Mouse (Mus musculus) CH12.LX (cell line): Measurements from ENCODE around the gene Msi2. TPM values are rescaled to one million over a fixed set of nuclear protein-coding genes. Genes with fewer than 3 reads are reported as not detected.

Experiments used
- DNase-seq: peaks from one replicate; pipeline ENCODE4 v3.0.0-alpha.2; 2013; ENCODE audit errors: extremely low read depth
- H3K27ac ChIP-seq: 2 replicates; pipeline ENCODE4 v1.5.1; 2012; ENCODE audit warnings: low read depth, mild to moderate bottlenecking, control low read depth, moderate library complexity; ENCODE audit not compliant: insufficient read depth
- H3K27me3 ChIP-seq: replicated peaks from 2 replicates; pipeline ENCODE3; 2012; ENCODE audit warnings: inconsistent platforms
- H3K36me3 ChIP-seq, 2 experiments: replicated peaks in 1 of 2; 2 replicates each; pipeline versions ENCODE3 to v1.6.1; 2012; ENCODE audit warnings: inconsistent platforms in 1 of 2, low read length in 1 of 2, mild to moderate bottlenecking in 1 of 2, mixed read lengths in 1 of 2, moderate library complexity in 1 of 2; ENCODE audit not compliant: control insufficient read depth in 1 of 2, insufficient read depth in 1 of 2
- H3K4me1 ChIP-seq, 2 experiments: 2 replicates each; pipeline ENCODE4 v1.6.1; 2012; ENCODE audit warnings: inconsistent platforms in 1 of 2, moderate library complexity in 1 of 2; ENCODE audit not compliant: insufficient read depth in 2 of 2, control insufficient read depth in 1 of 2
- H3K4me2 ChIP-seq: 2 replicates; pipeline ENCODE4 v1.6.1; 2012; ENCODE audit warnings: low read depth, mild to moderate bottlenecking, control low read depth; ENCODE audit not compliant: poor library complexity, insufficient read depth, severe bottlenecking
- H3K4me3 ChIP-seq, 3 experiments: fragments of 150-350 bp in 1 of 3; sonication (generic) in 1 of 3; replicated peaks in 1 of 3; 2 replicates each; pipeline versions ENCODE3 to v1.5.1; 2011 to 2012; ENCODE audit warnings: low read depth in 2 of 3, low read length in 2 of 3, mild to moderate bottlenecking in 2 of 3, moderate library complexity in 2 of 3, control low read depth in 1 of 3, improper control_type of control experiment in 1 of 3, inconsistent platforms in 1 of 3, mixed read lengths in 1 of 3; ENCODE audit not compliant: poor library complexity in 1 of 3
- H3K79me2 ChIP-seq: replicated peaks from 2 replicates; pipeline ENCODE4 v1.6.1; 2012; ENCODE audit warnings: mild to moderate bottlenecking, moderate library complexity; ENCODE audit not compliant: control insufficient read depth, poor library complexity, insufficient read depth, severe bottlenecking; ENCODE audit errors: extremely low read depth
- H3K9ac ChIP-seq: 2 replicates; pipeline ENCODE4 v1.6.1; 2012; ENCODE audit warnings: low read depth, mild to moderate bottlenecking, control low read depth, moderate library complexity; ENCODE audit not compliant: insufficient read depth
- H3K9me3 ChIP-seq: replicated peaks from 2 replicates; pipeline ENCODE3; 2012; ENCODE audit warnings: low read length, inconsistent platforms, mixed read lengths
- CHD1 ChIP-seq: IDR thresholded peaks from 2 replicates; pipeline ENCODE4 v1.6.1; 2012; ENCODE audit warnings: low read depth, low read length, improper control_type of control experiment, inconsistent platforms
- CHD2 ChIP-seq: IDR thresholded peaks from 2 replicates; pipeline ENCODE4 v1.6.1; 2011; ENCODE audit warnings: low read length, improper control_type of control experiment
- CTCF ChIP-seq, 2 experiments: IDR thresholded peaks in 1 of 2; conservative IDR thresholded peaks in 1 of 2; 2 replicates each; pipeline ENCODE4 v1.5.1; 2011 to 2012; ENCODE audit warnings: low read depth in 2 of 2, low read length in 2 of 2, improper control_type of control experiment in 1 of 2, inconsistent platforms in 1 of 2, mild to moderate bottlenecking in 1 of 2, moderate library complexity in 1 of 2
- EP300 ChIP-seq: IDR thresholded peaks from 2 replicates; pipeline ENCODE4 v1.6.1; 2011; ENCODE audit warnings: low read length, improper control_type of control experiment
- ETS1 ChIP-seq: conservative IDR thresholded peaks from 2 replicates; pipeline ENCODE4 v1.6.1; 2012; ENCODE audit warnings: low read depth, mild to moderate bottlenecking, inconsistent platforms, low read length, improper control_type of control experiment, moderate library complexity
- HCFC1 ChIP-seq: IDR thresholded peaks from 2 replicates; pipeline ENCODE4 v1.6.1; 2012; ENCODE audit warnings: low read depth, mild to moderate bottlenecking, inconsistent platforms, low read length, improper control_type of control experiment
- JUN ChIP-seq: IDR thresholded peaks from 2 replicates; pipeline ENCODE4 v1.6.1; 2011; ENCODE audit warnings: low read depth, mild to moderate bottlenecking, low read length, improper control_type of control experiment, moderate library complexity; ENCODE audit not compliant: insufficient read depth
- JUND ChIP-seq: conservative IDR thresholded peaks from 2 replicates; pipeline ENCODE4 v1.6.1; 2011; ENCODE audit warnings: low read depth, low read length, improper control_type of control experiment
- MAZ ChIP-seq: IDR thresholded peaks from 2 replicates; pipeline ENCODE4 v1.6.1; 2012; ENCODE audit warnings: low read depth, mild to moderate bottlenecking, inconsistent platforms, low read length, improper control_type of control experiment, moderate library complexity
- MXI1 ChIP-seq: IDR thresholded peaks from 2 replicates; pipeline ENCODE4 v1.6.1; 2011; ENCODE audit warnings: mild to moderate bottlenecking, low read depth, low read length, improper control_type of control experiment
- NELFE ChIP-seq: IDR thresholded peaks from 2 replicates; pipeline ENCODE4 v1.6.1; 2011; ENCODE audit warnings: low read depth, low read length, improper control_type of control experiment
- NRF1 ChIP-seq: IDR thresholded peaks from 2 replicates; pipeline ENCODE4 v1.6.1; 2014; ENCODE audit warnings: low read depth, mild to moderate bottlenecking, inconsistent platforms, low read length, improper control_type of control experiment, moderate library complexity
- PAX5 ChIP-seq: IDR thresholded peaks from 2 replicates; pipeline ENCODE4 v1.6.1; 2012; ENCODE audit warnings: low read length, inconsistent platforms, mixed read lengths
- POLR2A ChIP-seq: IDR thresholded peaks from 2 replicates; pipeline ENCODE4 v1.6.1; 2011; ENCODE audit warnings: low read depth, mild to moderate bottlenecking, improper control_type of control experiment, low read length
- RAD21 ChIP-seq: IDR thresholded peaks from 2 replicates; pipeline ENCODE4 v1.6.1; 2011; ENCODE audit warnings: low read depth, mild to moderate bottlenecking, low read length, improper control_type of control experiment, moderate library complexity
- RCOR1 ChIP-seq: conservative IDR thresholded peaks from 2 replicates; pipeline ENCODE4 v1.6.1; 2012; ENCODE audit warnings: low read depth, mild to moderate bottlenecking, inconsistent platforms, low read length, improper control_type of control experiment
- SIN3A ChIP-seq: IDR thresholded peaks from 2 replicates; pipeline ENCODE4 v1.6.1; 2012; ENCODE audit warnings: low read length, improper control_type of control experiment, inconsistent platforms
- SMC3 ChIP-seq: IDR thresholded peaks from 2 replicates; pipeline ENCODE4 v1.6.1; 2011; ENCODE audit warnings: low read depth, low read length, improper control_type of control experiment
- TCF12 ChIP-seq: IDR thresholded peaks from 2 replicates; pipeline ENCODE4 v1.6.1; 2014; ENCODE audit warnings: low read depth, mild to moderate bottlenecking, inconsistent platforms, low read length, improper control_type of control experiment
- UBTF ChIP-seq: IDR thresholded peaks from 2 replicates; pipeline ENCODE4 v1.6.1; 2012; ENCODE audit warnings: low read depth, mild to moderate bottlenecking, inconsistent platforms, low read length, improper control_type of control experiment, moderate library complexity
- ZKSCAN1 ChIP-seq: IDR thresholded peaks from 2 replicates; pipeline ENCODE4 v1.6.1; 2012; ENCODE audit warnings: low read depth, inconsistent platforms, low read length, improper control_type of control experiment, borderline replicate concordance
- ZMIZ1 ChIP-seq: IDR thresholded peaks from 2 replicates; pipeline ENCODE4 v1.6.1; 2012; ENCODE audit warnings: low read depth, mild to moderate bottlenecking, inconsistent platforms, low read length, improper control_type of control experiment
- dilution Hi-C: fragments of 300-500 bp; cut with MboI; formaldehyde crosslinking; loops from 2 replicates; pipeline ENCODE4 v1.14.3; 2020; ENCODE audit warnings: low sequenced_read_pairs; ENCODE audit not compliant: extremely low pct_unique_long_range_greater_than_20kb, extremely low pct_ligation_motif_present
- in situ Hi-C: fragments of 300-500 bp; cut with MboI; formaldehyde crosslinking; loops from 3 replicates; pipeline ENCODE4 v1.14.3; 2019; ENCODE audit warnings: low sequenced_read_pairs, low pct_ligation_motif_present, low pct_unique_long_range_greater_than_20kb, mixed read lengths
- polyA plus RNA-seq: library from polyadenylated mRNA; unstranded; fragments of >175 nt; gene quantifications from 2 replicates; pipeline ENCODE4 v1.2.1, GENCODE M21; 2012; ENCODE audit warnings: low read depth; ENCODE audit not compliant: insufficient read length
- total RNA-seq, 2 experiments: library from RNA; depleted of rRNA; stranded (reverse); fragments of 300-350 nt in 1 of 2; fragments of >200 nt in 1 of 2; gene quantifications; 2 replicates each; pipeline ENCODE4 v1.2.3; 2012 to 2014

The Msi2 gene
- total and polyA plus RNA-seq, 3 experiments: 40.3 to 73.1 (median 52.6) TPM

- in situ Hi-C loops: no loop called here
These were observed 229.2 kb downstream of the Msi2 start for GRCm38 (mm10) chr11:88488941-88489724.

GRCm38 (mm10) chr11:88488175-88488940 is 230.0 kb downstream of the Msi2 start:
- H3K27me3 ChIP-seq: no peaks in the 10 kb centered on the region
- dilution Hi-C loops: no loop called here

More at GRCm38 (mm10) chr11:88488941-88489724, 229.2 kb downstream of the Msi2 start:
- H3K27ac ChIP-seq: no peak overlapping the region
- H3K9me3 ChIP-seq: no peaks in the 10 kb centered on the region
- TF ChIP-seq JUN: no peak
- TF ChIP-seq RCOR1: no peak
- TF ChIP-seq CHD2: no peak
- no peak for TF ChIP-seq TCF12
- TF ChIP-seq RAD21: no peak
- no peak for TF ChIP-seq CHD1
- no peak for TF ChIP-seq POLR2A
- TF ChIP-seq JUND: no peak
- TF ChIP-seq NELFE: no peak
- H3K36me3 ChIP-seq: peaks cover 5 to 26% of the 10 kb centered on the region in 2 experiments
- dilution Hi-C loops: no loop called here
- H3K4me1 ChIP-seq: peaks cover 31 to 98% of the 10 kb centered on the region in 2 experiments
- H3K79me2 ChIP-seq: no peaks in the 10 kb centered on the region
- no peak overlapping the region for H3K9ac ChIP-seq
- no peak for DNase-seq
- no peaks in the 10 kb centered on the region for H3K27me3 ChIP-seq
- H3K4me2 ChIP-seq: no peak overlapping the region
- no peak overlapping the region for H3K4me3 ChIP-seq

More at GRCm38 (mm10) chr11:88488175-88488940, 230.0 kb downstream of the Msi2 start:
- Histone ChIP-seq H3K79me2 (no peaks in the 10 kb centered on the region), H3K36me3 (peaks cover 5 to 31% of the 10 kb centered on the region in 2 experiments), H3K27ac (no peak overlapping the region), H3K4me2 (no peak overlapping the region), H3K9ac (no peak overlapping the region), H3K4me3 (no peak overlapping the region), H3K4me1 (peaks cover 36 to 98% of the 10 kb centered on the region in 2 experiments), H3K9me3 (no peaks in the 10 kb centered on the region)
- no peak for DNase-seq
- in situ Hi-C loops: no loop called here
- TF ChIP-seq UBTF: no peak
- TF ChIP-seq ZMIZ1: no peak
- TF ChIP-seq CHD2: no peak
- no peak for TF ChIP-seq SMC3
- no peak for TF ChIP-seq CTCF (conservative IDR thresholded peaks at IDR 0.05 in 1 of 2, IDR thresholded peaks at IDR 0.05 in 1 of 2; ENCODE audit: low read depth in 2 of 2, low read length in 2 of 2)
- no peak for TF ChIP-seq MAZ
- no peak for TF ChIP-seq MXI1
- TF ChIP-seq JUN: no peak
- no peak for TF ChIP-seq HCFC1
- no peak for TF ChIP-seq NRF1
- TF ChIP-seq EP300: no peak
- no peak for TF ChIP-seq RCOR1
- no peak for TF ChIP-seq ETS1
- no peak for TF ChIP-seq ZKSCAN1
- TF ChIP-seq PAX5: no peak
- no peak for TF ChIP-seq SIN3A
